Mouse (Mus musculus) neural tube, embryonic 13.5 days (tissue): Measurements from ENCODE around the gene Fat2. TPM values are rescaled to one million over a fixed set of nuclear protein-coding genes. Genes with fewer than 3 reads are reported as not detected.

Experiments used
- ATAC-seq: fragments of 200-750 bp; cut with Nextera tagmentation; 2 replicates; pipeline ENCODE4 v1.8.0; 2017; ENCODE audit warnings: low read depth, mild to moderate bottlenecking, moderate TSS enrichment, moderate library complexity
- H3K27ac ChIP-seq: fragments of 300-500 bp; sonication (generic); replicated peaks from 2 replicates; pipeline ENCODE4 v1.5.1; 2015; ENCODE audit warnings: moderate library complexity, mild to moderate bottlenecking, inconsistent platforms
- H3K27me3 ChIP-seq: fragments of 300-500 bp; sonication (generic); 2 replicates; pipeline ENCODE4 v1.6.1; 2015; ENCODE audit warnings: mild to moderate bottlenecking, inconsistent platforms
- H3K36me3 ChIP-seq: fragments of 300-500 bp; sonication (generic); 2 replicates; pipeline ENCODE4 v1.6.1; 2015; ENCODE audit warnings: mild to moderate bottlenecking, inconsistent platforms
- H3K4me1 ChIP-seq: fragments of 300-500 bp; sonication (generic); replicated peaks from 2 replicates; pipeline ENCODE4 v1.6.1; 2015; ENCODE audit warnings: inconsistent platforms
- H3K4me2 ChIP-seq: fragments of 300-500 bp; sonication (generic); 2 replicates; pipeline ENCODE4 v1.6.1; 2015; ENCODE audit warnings: inconsistent platforms, mild to moderate bottlenecking, moderate library complexity
- H3K4me3 ChIP-seq: fragments of 300-500 bp; sonication (generic); 2 replicates; pipeline ENCODE4 v1.5.1; 2015; ENCODE audit warnings: mild to moderate bottlenecking, inconsistent platforms
- H3K9ac ChIP-seq: fragments of 300-500 bp; sonication (generic); 2 replicates; pipeline ENCODE4 v1.6.1; 2015; ENCODE audit warnings: moderate library complexity, mild to moderate bottlenecking, inconsistent platforms
- H3K9me3 ChIP-seq: fragments of 300-500 bp; sonication (generic); 2 replicates; pipeline ENCODE4 v1.6.1; 2016; ENCODE audit warnings: inconsistent platforms
- WGBS: fragments of 180-500 bp; shearing (Covaris S2); methylation state at CpG from one replicate; pipeline ENCODE4 v1.1.7; 2015; 5-methylcytosine and 5-hydroxymethylcytosine counted together
- polyA plus RNA-seq: library from polyadenylated mRNA; unstranded; fragments of >200 nt; fragmentation: Nextera tagmentation; extraction: Ambion mirVana; gene quantifications from 2 replicates; pipeline ENCODE4 v1.2.1, GENCODE M21; 2015

Gene Fat2
- polyA plus RNA-seq, 1 experiment from 2014 or later = 0.10 TPM

GRCm38 (mm10) chr11:55204159-55204596, 132.2 kb downstream of the Fat2 start, which contains the start of gene Slc36a1:
Slc36a1 (plus strand) TSS chr11:55204350.
- Histone ChIP-seq H3K27me3 (no peaks in the 10 kb centered on the region), H3K27ac (peak within 1 kb of the TSS; percentile 52), H3K9ac (peak within 1 kb of the TSS; percentile 92), H3K4me1 (peaks cover 22% of the 10 kb centered on the region), H3K4me3 (peak within 1 kb of the TSS; percentile 90), H3K4me2 (peak within 1 kb of the TSS; percentile 98), H3K9me3 (no peaks in the 10 kb centered on the region), H3K36me3 (no peaks in the 10 kb centered on the region)
- peak; percentile 95 for ATAC-seq
- 0% methylated on average over 31 of the region's 31 CpGs for WGBS

Other genes with a start within 250 kb of the Fat2 start
- gene Gm2a, start 238.4 kb downstream of the Fat2 start, polyA plus RNA-seq = 20.3 and 20.7 TPM in 2 replicates
- not detected in 2 replicates for gene Slc36a3, start 184.9 kb downstream of the Fat2 start, polyA plus RNA-seq
- gene Slc36a2, start 151.5 kb downstream of the Fat2 start, polyA plus RNA-seq = 1.1 TPM in 2 replicates
- 3.0 and 3.6 TPM in 2 replicates for gene Slc36a1, start 132.2 kb downstream of the Fat2 start, polyA plus RNA-seq
- 730 and 747 TPM in 2 replicates for gene Sparc, start 86.6 kb upstream of the Fat2 start, polyA plus RNA-seq
- gene Atox1, start 124.7 kb upstream of the Fat2 start, polyA plus RNA-seq = 281 and 343 TPM in 2 replicates
- gene G3bp1, start 133.1 kb upstream of the Fat2 start, polyA plus RNA-seq = 111 and 119 TPM in 2 replicates